Mouse (Mus musculus) hindbrain, embryonic 11.5 days (tissue): ENCODE measurements around the gene Spdye4a. TPM values are rescaled to one million over a fixed set of nuclear protein-coding genes. Genes with fewer than 3 reads are reported as not detected.

ENCODE experiments used
- ATAC-seq: fragments of 200-750 bp; cut with Nextera tagmentation; 2 replicates; pipeline ENCODE4 v1.8.0; 2017; ENCODE audit warnings: mild to moderate bottlenecking, moderate TSS enrichment, moderate library complexity; ENCODE audit not compliant: low FRiP score
- DNase-seq: peaks from one replicate; pipeline ENCODE4 v3.0.0-alpha.2; 2015; ENCODE audit warnings: low spot score
- H3K27ac ChIP-seq: fragments of 300-500 bp; sonication (generic); 2 replicates; pipeline ENCODE4 v1.5.1; 2014; ENCODE audit warnings: mild to moderate bottlenecking, low read depth, low read length
- H3K27me3 ChIP-seq: fragments of 300-500 bp; sonication (generic); 2 replicates; pipeline ENCODE4 v1.6.1; 2014; ENCODE audit warnings: mild to moderate bottlenecking, low read length, moderate library complexity, mixed read lengths; ENCODE audit not compliant: control insufficient read depth, insufficient read depth
- H3K36me3 ChIP-seq: fragments of 300-500 bp; sonication (generic); 2 replicates; pipeline ENCODE4 v1.6.1; 2014; ENCODE audit warnings: mild to moderate bottlenecking, low read length, moderate library complexity, mixed read lengths; ENCODE audit not compliant: control insufficient read depth, insufficient read depth
- H3K4me1 ChIP-seq: fragments of 300-500 bp; sonication (generic); replicated peaks from 2 replicates; pipeline ENCODE4 v1.6.1; 2014; ENCODE audit warnings: low read length, mixed read lengths; ENCODE audit not compliant: control insufficient read depth, insufficient read depth
- H3K4me2 ChIP-seq: fragments of 300-500 bp; sonication (generic); replicated peaks from 2 replicates; pipeline ENCODE4 v1.6.1; 2014; ENCODE audit warnings: mild to moderate bottlenecking, low read depth, low read length
- H3K4me3 ChIP-seq: fragments of 300-500 bp; sonication (generic); 2 replicates; pipeline ENCODE4 v1.5.1; 2014; ENCODE audit warnings: low read depth, low read length
- H3K9ac ChIP-seq: fragments of 300-500 bp; sonication (generic); 2 replicates; pipeline ENCODE4 v1.6.1; 2014; ENCODE audit warnings: low read depth, low read length
- H3K9me3 ChIP-seq: fragments of 300-500 bp; sonication (generic); 2 replicates; pipeline ENCODE4 v1.6.1; 2016; ENCODE audit warnings: low read length; ENCODE audit not compliant: control insufficient read depth
- WGBS: fragments of 180-500 bp; shearing (Covaris S2); extraction: QIAGEN DNeasy Blood & Tissue Kit; methylation state at CpG from one replicate; pipeline ENCODE4 v1.1.7; 2014; 5-methylcytosine and 5-hydroxymethylcytosine counted together
- polyA plus RNA-seq: library from polyadenylated mRNA; unstranded; fragments of >200 nt; fragmentation: Nextera tagmentation; extraction: Ambion mirVana; gene quantifications from 2 replicates; pipeline ENCODE4 v1.2.1, GENCODE M21; 2014

The Spdye4a gene
- polyA plus RNA-seq: not detected in 2 replicates

- Histone ChIP-seq H3K4me2 (no peak within 1 kb of the TSS), H3K9ac (no peak within 1 kb of the TSS), H3K4me3 (no peak within 1 kb of the TSS), H3K27me3 (no peaks in the 10 kb centered on the region), H3K36me3 (no peaks in the 10 kb centered on the region), H3K4me1 (no peaks in the 10 kb centered on the region), H3K9me3 (no peaks in the 10 kb centered on the region; the same call in 1 of the 2 replicates), H3K27ac (no peak within 1 kb of the TSS)
- ATAC-seq (no peak), DNase-seq (no peak)
- WGBS: 87% methylated on average over 3 of the region's 3 CpGs
These were observed at the start of gene Spdye4a for GRCm38 (mm10) chr5:143226790-143227189. Gene Spdye4a, minus strand, starts transcription at chr5:143226890.

- Histone ChIP-seq H3K36me3 (no peaks in the 10 kb centered on the region), H3K4me1 (no peaks in the 10 kb centered on the region), H3K9me3 (no peaks in the 10 kb centered on the region), H3K27ac (no peak overlapping the region), H3K9ac (no peak overlapping the region), H3K4me3 (no peak overlapping the region), H3K27me3 (peaks cover under 1% of the 10 kb centered on the region; the same call in 1 of the 2 replicates), H3K4me2 (no peak overlapping the region)
- WGBS: 60% methylated on average over 5 of the region's 5 CpGs
- DNase-seq: no peak
- no peak for ATAC-seq
These were observed 49.1 kb upstream of the Spdye4a start for GRCm38 (mm10) chr5:143275761-143276160.

DNA sequence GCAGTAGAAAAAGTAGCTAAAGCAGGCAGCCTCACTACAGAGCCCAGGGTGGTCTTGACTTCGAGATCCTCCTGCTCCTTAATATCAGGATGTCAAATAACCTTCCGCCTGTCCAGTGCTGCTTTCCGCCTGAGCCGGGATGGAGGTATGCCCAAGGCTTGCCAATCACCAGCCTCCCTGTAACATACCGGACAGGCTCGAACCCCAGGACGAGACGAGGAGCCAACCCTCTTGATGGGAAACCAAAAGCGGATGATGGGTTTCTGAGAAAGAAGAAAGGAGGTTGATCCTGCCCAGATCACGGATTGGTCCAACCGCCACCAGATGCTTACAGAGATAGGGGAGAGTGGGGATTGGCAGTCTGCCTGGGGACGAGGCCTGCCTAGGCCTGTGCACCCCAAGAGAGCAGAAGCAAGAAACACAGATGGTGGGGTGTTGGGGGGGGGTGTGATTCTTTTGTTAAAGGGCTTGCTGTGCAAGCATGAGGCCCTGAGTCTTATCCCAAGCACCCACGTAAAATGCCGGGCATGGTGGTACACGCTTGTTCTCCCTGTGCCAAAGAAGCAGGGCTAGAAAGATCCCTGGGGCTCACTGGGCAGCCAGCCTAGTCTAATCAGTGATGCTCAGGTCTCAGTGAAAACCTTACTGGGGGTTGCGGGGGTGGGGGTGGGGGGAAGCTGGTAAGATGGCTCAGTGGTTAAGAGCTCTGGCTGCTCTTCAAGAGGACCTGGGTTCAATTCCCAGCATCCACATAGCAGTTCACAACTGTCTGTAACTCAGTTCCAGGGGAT is 46.0 kb upstream of the Spdye4a start:
- no peaks in the 10 kb centered on the region; the same call in 1 of the 2 replicates for H3K27me3 ChIP-seq
- H3K27ac ChIP-seq: no peak overlapping the region
- no peak overlapping the region for H3K4me2 ChIP-seq
- 92% methylated on average over 16 of the region's 16 CpGs for WGBS
- H3K4me3 ChIP-seq: no peak overlapping the region
- no peaks in the 10 kb centered on the region for H3K9me3 ChIP-seq
- no peak for ATAC-seq
- peaks cover 8% of the 10 kb centered on the region; the same call in 1 of the 2 replicates for H3K4me1 ChIP-seq
- no peaks in the 10 kb centered on the region for H3K36me3 ChIP-seq
- DNase-seq: no peak
- H3K9ac ChIP-seq: no peak overlapping the region

GRCm38 (mm10) chr5:143272108-143272507 is 45.4 kb upstream of the Spdye4a start:
- Histone ChIP-seq H3K36me3 (no peaks in the 10 kb centered on the region), H3K9me3 (no peaks in the 10 kb centered on the region), H3K9ac (no peak overlapping the region), H3K4me3 (no peak overlapping the region), H3K4me2 (no peak overlapping the region), H3K4me1 (peaks cover 8% of the 10 kb centered on the region; the same call in 1 of the 2 replicates), H3K27ac (no peak overlapping the region), H3K27me3 (no peaks in the 10 kb centered on the region; the same call in 1 of the 2 replicates)
- WGBS: 86% methylated on average over 3 of the region's 3 CpGs
- DNase-seq (no peak), ATAC-seq (no peak)

DNA sequence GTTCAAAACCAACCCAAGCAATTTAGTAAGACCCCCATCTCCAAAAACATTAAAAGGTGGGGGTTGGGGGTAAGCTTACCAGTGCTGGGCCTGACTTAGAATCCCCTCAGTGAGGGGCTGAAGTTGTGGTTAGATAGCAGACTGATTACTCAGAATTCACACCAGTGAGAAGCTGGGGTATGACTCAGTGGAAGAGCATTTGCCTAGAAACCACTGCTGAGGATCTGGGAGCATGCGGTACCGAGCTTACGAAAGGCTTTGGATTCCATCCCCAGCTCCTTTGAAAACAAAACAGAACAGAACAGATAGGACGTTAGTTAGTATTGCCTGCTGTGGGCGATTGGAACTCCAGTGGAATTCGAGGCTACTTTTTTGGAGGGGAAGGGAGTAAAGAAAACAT is 45.0 kb upstream of the Spdye4a start:
- Histone ChIP-seq H3K36me3 (no peaks in the 10 kb centered on the region), H3K27ac (no peak overlapping the region), H3K9me3 (no peaks in the 10 kb centered on the region), H3K9ac (no peak overlapping the region), H3K4me2 (no peak overlapping the region), H3K27me3 (no peaks in the 10 kb centered on the region; the same call in 1 of the 2 replicates), H3K4me3 (no peak overlapping the region), H3K4me1 (peaks cover 8% of the 10 kb centered on the region; the same call in 1 of the 2 replicates)
- 89% methylated on average over 6 of the region's 6 CpGs for WGBS
- DNase-seq (no peak), ATAC-seq (no peak)

DNA sequence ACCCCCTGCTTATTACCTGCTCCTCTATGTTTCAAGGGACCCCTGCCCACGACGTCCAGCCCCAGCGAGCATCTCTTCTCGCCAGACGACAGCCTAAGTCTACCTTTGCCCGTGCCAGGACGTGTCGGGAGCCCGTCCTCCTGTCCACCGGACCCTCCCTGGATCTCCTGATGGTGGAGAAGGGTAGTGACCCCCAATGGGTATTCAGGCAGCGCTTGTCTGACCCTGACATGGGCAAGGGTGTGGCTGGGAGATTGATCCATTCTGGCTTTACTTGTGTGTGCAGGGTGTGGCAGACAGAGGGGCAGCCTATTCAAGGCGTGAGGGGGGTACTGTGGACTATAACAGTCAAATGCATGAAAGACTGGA is 43.4 kb upstream of the Spdye4a start:
- peaks cover 8% of the 10 kb centered on the region; the same call in 1 of the 2 replicates for H3K4me1 ChIP-seq
- H3K27me3 ChIP-seq: no peaks in the 10 kb centered on the region
- H3K4me3 ChIP-seq: peak overlapping the region; percentile 83
- no peaks in the 10 kb centered on the region for H3K36me3 ChIP-seq
- peak overlapping the region; percentile 98 for H3K9ac ChIP-seq
- peak; percentile 61; the same call in 1 of the 2 replicates for ATAC-seq
- DNase-seq: no peak
- 6% methylated on average over 12 of the region's 12 CpGs for WGBS
- H3K4me2 ChIP-seq: peak overlapping the region; percentile 95
- no peak overlapping the region for H3K27ac ChIP-seq
- H3K9me3 ChIP-seq: no peaks in the 10 kb centered on the region

GRCm38 (mm10) chr5:143269363-143270150 is 42.9 kb upstream of the Spdye4a start, which contains the start of gene Zfp316:
Gene Zfp316, minus strand, starts transcription at chr5:143270022.
- peak; percentile 84 for ATAC-seq
- H3K27ac ChIP-seq: peak within 1 kb of the TSS; percentile 78
- H3K36me3 ChIP-seq: no peaks in the 10 kb centered on the region
- under 1% methylated on average over 77 of the region's 79 CpGs for WGBS
- H3K4me1 ChIP-seq: peaks cover 8% of the 10 kb centered on the region; the same call in 1 of the 2 replicates
- H3K9ac ChIP-seq: peak within 1 kb of the TSS; percentile 98
- peak; percentile 85 for DNase-seq
- peak within 1 kb of the TSS; percentile 95 for H3K4me2 ChIP-seq
- H3K9me3 ChIP-seq: no peaks in the 10 kb centered on the region
- H3K27me3 ChIP-seq: no peaks in the 10 kb centered on the region
- H3K4me3 ChIP-seq: peak within 1 kb of the TSS; percentile 83

DNA sequence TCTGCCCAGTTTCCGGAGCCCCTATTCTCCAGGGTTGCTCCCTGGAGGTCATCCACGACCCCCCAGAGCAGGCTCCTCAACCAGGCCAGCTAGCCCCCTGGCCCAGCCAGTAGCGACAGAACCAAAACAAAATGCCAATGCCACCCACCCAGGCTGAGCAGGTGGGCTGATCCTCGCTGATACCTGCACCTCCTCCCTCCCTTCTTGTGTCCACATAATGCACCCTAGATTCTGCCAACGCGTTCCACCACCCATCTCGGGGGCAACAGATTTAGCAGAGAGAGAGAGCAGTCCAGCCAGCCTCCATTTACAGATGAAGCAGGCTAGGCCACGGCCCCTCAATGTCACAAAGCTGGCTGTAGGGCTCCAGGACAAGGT is 42.3 kb upstream of the Spdye4a start:
- H3K4me2 ChIP-seq: peak overlapping the region; percentile 95
- DNase-seq (no peak), ATAC-seq (0 out of 2 replicates have a peak, but pooled peaks have one; percentile 3)
- no peaks in the 10 kb centered on the region for H3K36me3 ChIP-seq
- 25% methylated on average over 8 of the region's 8 CpGs for WGBS
- H3K4me1 ChIP-seq: peaks cover 8% of the 10 kb centered on the region; the same call in 1 of the 2 replicates
- peak overlapping the region; percentile 98 for H3K9ac ChIP-seq
- peak overlapping the region; percentile 83 for H3K4me3 ChIP-seq
- no peaks in the 10 kb centered on the region for H3K27me3 ChIP-seq
- H3K9me3 ChIP-seq: no peaks in the 10 kb centered on the region
- H3K27ac ChIP-seq: peak overlapping the region; percentile 78; the same call in 1 of the 2 replicates
